Mouse (Mus musculus) intestine, embryonic 15.5 days (tissue): Measurements from ENCODE around the gene Capn7. TPM values are rescaled to one million over a fixed set of nuclear protein-coding genes. Genes with fewer than 3 reads are reported as not detected.

Experiments
- ATAC-seq: fragments of 200-750 bp; cut with Nextera tagmentation; 2 replicates; pipeline ENCODE4 v1.8.0; 2017; ENCODE audit warnings: moderate TSS enrichment, moderate library complexity
- H3K27ac ChIP-seq: fragments of 300-500 bp; sonication (generic); 2 replicates; pipeline ENCODE4 v1.5.1; 2015; ENCODE audit warnings: mild to moderate bottlenecking, inconsistent platforms
- H3K27me3 ChIP-seq: fragments of 300-500 bp; sonication (generic); replicated peaks from 2 replicates; pipeline ENCODE4 v1.6.1; 2015; ENCODE audit warnings: inconsistent platforms
- H3K36me3 ChIP-seq: fragments of 300-500 bp; sonication (generic); 2 replicates; pipeline ENCODE4 v1.6.1; 2015; ENCODE audit warnings: inconsistent platforms
- H3K4me1 ChIP-seq: fragments of 300-500 bp; sonication (generic); replicated peaks from 2 replicates; pipeline ENCODE4 v1.6.1; 2015; ENCODE audit warnings: inconsistent platforms
- H3K4me2 ChIP-seq: fragments of 300-500 bp; sonication (generic); replicated peaks from 2 replicates; pipeline ENCODE4 v1.6.1; 2015; ENCODE audit warnings: mild to moderate bottlenecking, inconsistent platforms
- H3K4me3 ChIP-seq: fragments of 300-500 bp; sonication (generic); replicated peaks from 2 replicates; pipeline ENCODE4 v1.5.1; 2015; ENCODE audit warnings: inconsistent platforms
- H3K9ac ChIP-seq: fragments of 300-500 bp; sonication (generic); 2 replicates; pipeline ENCODE4 v1.6.1; 2015; ENCODE audit warnings: inconsistent platforms
- H3K9me3 ChIP-seq: fragments of 300-500 bp; sonication (generic); 2 replicates; pipeline ENCODE4 v1.6.1; 2016; ENCODE audit warnings: inconsistent platforms
- WGBS: fragments of 180-500 bp; shearing (Covaris S2); methylation state at CpG from one replicate; pipeline ENCODE4 v1.1.7; 2015; 5-methylcytosine and 5-hydroxymethylcytosine counted together
- polyA plus RNA-seq: library from polyadenylated mRNA; unstranded; fragments of >200 nt; fragmentation: Nextera tagmentation; extraction: Ambion mirVana; gene quantifications from 2 replicates; pipeline ENCODE4 v1.2.1, GENCODE M21; 2015

The Capn7 gene
- polyA plus RNA-seq, 1 experiment from 2014 or later: 36.5 TPM

GRCm38 (mm10) chr14:31392300-31392699, 55.9 kb downstream of the Capn7 start:
- Histone ChIP-seq H3K4me3 (no peak overlapping the region), H3K4me2 (no peak overlapping the region), H3K4me1 (peaks cover 7% of the 10 kb centered on the region; the same call in 1 of the 2 replicates), H3K27ac (no peak overlapping the region), H3K27me3 (no peaks in the 10 kb centered on the region), H3K9ac (no peak overlapping the region), H3K9me3 (no peaks in the 10 kb centered on the region), H3K36me3 (no peaks in the 10 kb centered on the region)
- 76% methylated on average over 5 of the region's 5 CpGs for WGBS
- no peak for ATAC-seq

GRCm38 (mm10) chr14:31392873-31393545, 56.6 kb downstream of the Capn7 start:
- no peak overlapping the region for H3K27ac ChIP-seq
- WGBS: 69% methylated on average over 8 of the region's 8 CpGs
- ATAC-seq: no peak

GRCm38 (mm10) chr14:31393546-31393890, 57.1 kb downstream of the Capn7 start:
- 89% methylated on average over 3 of the region's 3 CpGs for WGBS
- H3K4me1 ChIP-seq: peaks cover 7% of the 10 kb centered on the region; the same call in 1 of the 2 replicates
- H3K4me3 ChIP-seq: no peak overlapping the region
- H3K27me3 ChIP-seq: no peaks in the 10 kb centered on the region
- H3K9me3 ChIP-seq: no peaks in the 10 kb centered on the region
- no peak overlapping the region for H3K9ac ChIP-seq
- no peaks in the 10 kb centered on the region for H3K36me3 ChIP-seq
- ATAC-seq: no peak
- H3K27ac ChIP-seq: no peak overlapping the region
- H3K4me2 ChIP-seq: no peak overlapping the region

More at GRCm38 (mm10) chr14:31392873-31393545, 56.6 kb downstream of the Capn7 start:
- H3K27me3 ChIP-seq: no peaks in the 10 kb centered on the region
- H3K4me1 ChIP-seq: peaks cover 7% of the 10 kb centered on the region; the same call in 1 of the 2 replicates
- no peak overlapping the region for H3K9ac ChIP-seq
- H3K4me3 ChIP-seq: no peak overlapping the region
- H3K9me3 ChIP-seq: no peaks in the 10 kb centered on the region
- H3K36me3 ChIP-seq: no peaks in the 10 kb centered on the region
- H3K4me2 ChIP-seq: no peak overlapping the region

- 76% methylated on average over 7 of the region's 7 CpGs for WGBS
- no peaks in the 10 kb centered on the region for H3K9me3 ChIP-seq
- peak; percentile 15; the same call in 1 of the 2 replicates for ATAC-seq
These were observed 57.6 kb downstream of the Capn7 start for GRCm38 (mm10) chr14:31393936-31394630.

GRCm38 (mm10) chr14:31394822-31395532, 58.5 kb downstream of the Capn7 start:
- Histone ChIP-seq H3K36me3 (no peaks in the 10 kb centered on the region), H3K4me1 (peaks cover 7% of the 10 kb centered on the region; the same call in 1 of the 2 replicates), H3K9me3 (no peaks in the 10 kb centered on the region), H3K9ac (no peak overlapping the region), H3K27me3 (no peaks in the 10 kb centered on the region), H3K4me2 (no peak overlapping the region), H3K4me3 (no peak overlapping the region), H3K27ac (no peak overlapping the region)
- WGBS: 95% methylated on average over 9 of the region's 9 CpGs
- ATAC-seq: no peak

More at GRCm38 (mm10) chr14:31393936-31394630, 57.6 kb downstream of the Capn7 start:
- H3K36me3 ChIP-seq: no peaks in the 10 kb centered on the region
- H3K9ac ChIP-seq: no peak overlapping the region
- no peaks in the 10 kb centered on the region for H3K27me3 ChIP-seq
- H3K4me3 ChIP-seq: no peak overlapping the region
- H3K27ac ChIP-seq: no peak overlapping the region
- peaks cover 7% of the 10 kb centered on the region; the same call in 1 of the 2 replicates for H3K4me1 ChIP-seq
- no peak overlapping the region for H3K4me2 ChIP-seq

- H3K27me3 ChIP-seq: no peaks in the 10 kb centered on the region
- WGBS: 93% methylated on average over 7 of the region's 7 CpGs
These were observed 59.3 kb downstream of the Capn7 start for GRCm38 (mm10) chr14:31395629-31396199.

GRCm38 (mm10) chr14:31396428-31396827, 60.0 kb downstream of the Capn7 start:
- Histone ChIP-seq H3K27ac (no peak overlapping the region), H3K4me2 (no peak overlapping the region), H3K9me3 (no peaks in the 10 kb centered on the region), H3K36me3 (no peaks in the 10 kb centered on the region), H3K27me3 (no peaks in the 10 kb centered on the region), H3K9ac (no peak overlapping the region), H3K4me3 (no peak overlapping the region), H3K4me1 (peaks cover 9% of the 10 kb centered on the region; the same call in 1 of the 2 replicates)
- no peak for ATAC-seq
- WGBS: 90% methylated on average over 2 of the region's 2 CpGs

More at GRCm38 (mm10) chr14:31395629-31396199, 59.3 kb downstream of the Capn7 start:
- Histone ChIP-seq H3K36me3 (no peaks in the 10 kb centered on the region), H3K9me3 (no peaks in the 10 kb centered on the region), H3K4me3 (no peak overlapping the region), H3K4me2 (no peak overlapping the region), H3K27ac (no peak overlapping the region), H3K4me1 (peaks cover 7% of the 10 kb centered on the region; the same call in 1 of the 2 replicates), H3K9ac (no peak overlapping the region)
- ATAC-seq: no peak

- no peak overlapping the region for H3K9ac ChIP-seq
- WGBS: 85% methylated on average over 12 of the region's 12 CpGs
- H3K4me1 ChIP-seq: peaks cover 9% of the 10 kb centered on the region; the same call in 1 of the 2 replicates
- no peak for ATAC-seq
- H3K27ac ChIP-seq: no peak overlapping the region
- H3K9me3 ChIP-seq: no peaks in the 10 kb centered on the region
- no peaks in the 10 kb centered on the region for H3K36me3 ChIP-seq
- H3K27me3 ChIP-seq: no peaks in the 10 kb centered on the region
- H3K4me3 ChIP-seq: no peak overlapping the region
- no peak overlapping the region for H3K4me2 ChIP-seq
These were observed 60.9 kb downstream of the Capn7 start for GRCm38 (mm10) chr14:31397353-31397752.

- 81% methylated on average over 9 of the region's 9 CpGs for WGBS
- ATAC-seq: no peak
- H3K9ac ChIP-seq: no peak overlapping the region
- H3K27me3 ChIP-seq: no peaks in the 10 kb centered on the region
- H3K27ac ChIP-seq: no peak overlapping the region
- H3K36me3 ChIP-seq: no peaks in the 10 kb centered on the region
- no peak overlapping the region for H3K4me3 ChIP-seq
- H3K9me3 ChIP-seq: no peaks in the 10 kb centered on the region
- peaks cover 9% of the 10 kb centered on the region; the same call in 1 of the 2 replicates for H3K4me1 ChIP-seq
- H3K4me2 ChIP-seq: no peak overlapping the region
These were observed 61.6 kb downstream of the Capn7 start for GRCm38 (mm10) chr14:31397791-31398595.

- Histone ChIP-seq H3K4me3 (no peak overlapping the region), H3K4me2 (no peak overlapping the region), H3K27me3 (no peaks in the 10 kb centered on the region), H3K9me3 (no peaks in the 10 kb centered on the region), H3K4me1 (peaks cover 12% of the 10 kb centered on the region), H3K36me3 (no peaks in the 10 kb centered on the region), H3K27ac (no peak overlapping the region), H3K9ac (no peak overlapping the region)
- no peak for ATAC-seq
- 89% methylated on average over 11 of the region's 11 CpGs for WGBS
These were observed 62.4 kb downstream of the Capn7 start for GRCm38 (mm10) chr14:31398819-31399218.

- Histone ChIP-seq H3K27me3 (no peaks in the 10 kb centered on the region), H3K9me3 (no peaks in the 10 kb centered on the region), H3K36me3 (no peaks in the 10 kb centered on the region), H3K27ac (no peak overlapping the region), H3K4me3 (no peak overlapping the region), H3K4me2 (no peak overlapping the region), H3K4me1 (peaks cover 9% of the 10 kb centered on the region), H3K9ac (no peak overlapping the region)
- WGBS: 90% methylated on average over 3 of the region's 3 CpGs
- no peak for ATAC-seq
These were observed 62.8 kb downstream of the Capn7 start for GRCm38 (mm10) chr14:31399271-31399670.
